21 mouse cellular contexts compared by ENCODE assay signal in the genomic region with DNA sequence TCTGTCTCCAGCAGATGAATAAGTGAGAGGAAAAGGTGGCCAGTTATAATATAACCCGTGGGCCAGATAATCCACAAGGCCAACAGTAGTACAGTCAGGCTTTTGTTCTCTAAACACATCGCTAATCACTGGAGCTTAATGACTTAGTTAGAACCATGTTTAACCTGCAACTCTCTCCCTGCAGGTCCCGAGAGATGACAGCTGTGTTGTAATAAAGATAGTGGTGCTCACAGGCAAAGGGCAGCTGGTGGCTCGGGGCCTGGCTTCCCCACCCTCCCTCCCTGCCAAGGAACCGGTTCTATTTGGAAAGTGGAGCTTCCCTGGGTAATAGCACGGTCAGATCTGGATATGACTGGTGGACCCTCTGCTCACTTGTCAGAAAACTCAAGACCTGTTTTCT. TPM values are rescaled to one million over a fixed set of nuclear protein-coding genes. Genes with fewer than 3 reads are reported as not detected.
DNase-seq lines count a peak whose midpoint lies in the region; ATAC-seq and TF ChIP-seq lines count a peak whose summit lies in the region.
"Had no signal": no experiment of that assay in that cellular context is flagged by ENCODE, and none has a peak within 500 bp of the region (broad histone marks: within the 10 kb centered on the region; RNA-seq: fewer than 3 reads in every experiment).

No protein-coding gene starts in this region.

- TF ChIP-seq POLR2A in small intestine, adult 2 months (IDR thresholded peaks at IDR 0.05; ENCODE audit: low read depth, low read length), result no peak

- peak overlapping the region; percentile 12; the same call in 1 of the 2 replicates for H3K27ac ChIP-seq in hindbrain, embryonic 13.5 days
- H3K27ac ChIP-seq in hindbrain, embryonic 10.5 days, result no peak overlapping the region
- H3K27ac ChIP-seq in intestine, embryonic 14.5 days (ENCODE audit: low read depth), result no peak overlapping the region
- peak overlapping the region; percentile 41; the same call in 1 of the 2 replicates for H3K27ac ChIP-seq in intestine, postnatal 0 days (ENCODE audit: low read depth, low read length)
- peak overlapping the region; percentile 89 for H3K27ac ChIP-seq in small intestine, adult 2 months (ENCODE audit: insufficient read depth, low read depth, low read length)
- H3K27ac ChIP-seq: forebrain, embryonic 13.5 days; hindbrain, embryonic 12.5 days; hindbrain, postnatal 0 days had no signal

- WGBS in hindbrain, embryonic 13.5 days, result 59% methylated on average over 6 of the region's 6 CpGs
- 71% methylated on average over 6 of the region's 6 CpGs for WGBS in hindbrain, embryonic 10.5 days
- 22% methylated on average over 6 of the region's 6 CpGs for WGBS in intestine, embryonic 14.5 days
- 15% methylated on average over 6 of the region's 6 CpGs for WGBS in intestine, postnatal 0 days
- 19% methylated on average over 6 of the region's 6 CpGs for WGBS in small intestine, adult 2 months

- no peak for DNase-seq in hindbrain, embryonic 10.5 days (ENCODE audit: low spot score)
- DNase-seq in intestine, embryonic 14.5 days (ENCODE audit: low spot score), result no peak
- DNase-seq in cerebellum, adult 18-20 months, result no peak
- no peak for DNase-seq in left cerebral cortex, adult 11 months (ENCODE audit: low spot score)
- DNase-seq: adrenal gland, postnatal 14 days; cerebellum, adult 11-12 months; cerebellum, adult 9-11 months; cerebellum, postnatal 36 days; forebrain, postnatal 0 days; gastrocnemius, postnatal 14 days; heart, postnatal 36 days had no signal

- no peak overlapping the region for H3K4me2 ChIP-seq in hindbrain, embryonic 13.5 days
- H3K4me2 ChIP-seq in intestine, embryonic 14.5 days (ENCODE audit: low read length), result no peak overlapping the region
- peak overlapping the region; percentile 37; the same call in 1 of the 2 replicates for H3K4me2 ChIP-seq in intestine, postnatal 0 days (replicated peaks; ENCODE audit: low read depth)
- H3K4me2 ChIP-seq: forebrain, embryonic 13.5 days; heart, embryonic 12.5 days; hindbrain, embryonic 12.5 days had no signal

- H3K27me3 ChIP-seq in hindbrain, embryonic 13.5 days, result no peaks in the 10 kb centered on the region
- H3K27me3 ChIP-seq in hindbrain, embryonic 10.5 days (ENCODE audit: insufficient read depth, poor library complexity, severe bottlenecking), result no peaks in the 10 kb centered on the region
- no peaks in the 10 kb centered on the region for H3K27me3 ChIP-seq in intestine, embryonic 14.5 days (replicated peaks; ENCODE audit: control insufficient read depth, insufficient read depth, low read length)
- H3K27me3 ChIP-seq in intestine, postnatal 0 days (replicated peaks; ENCODE audit: control insufficient read depth, insufficient read depth, low read length), result no peaks in the 10 kb centered on the region
- H3K27me3 ChIP-seq in small intestine, adult 2 months (ENCODE audit: control insufficient read depth, insufficient read depth, low read length), result no peaks in the 10 kb centered on the region
- H3K27me3 ChIP-seq: CH12.LX; forebrain, embryonic 13.5 days; heart, embryonic 12.5 days; hindbrain, embryonic 12.5 days had no signal

- H3K9ac ChIP-seq in hindbrain, embryonic 13.5 days, result no peak overlapping the region
- H3K9ac ChIP-seq in intestine, embryonic 14.5 days (ENCODE audit: low read length), result no peak overlapping the region
- H3K9ac ChIP-seq in intestine, postnatal 0 days (ENCODE audit: low read depth, low read length), result no peak overlapping the region
- H3K9ac ChIP-seq: forebrain, embryonic 13.5 days; forebrain, postnatal 0 days; heart, embryonic 12.5 days; hindbrain, embryonic 12.5 days had no signal

- H3K4me3 ChIP-seq in hindbrain, embryonic 13.5 days, result no peak overlapping the region
- no peak overlapping the region for H3K4me3 ChIP-seq in hindbrain, embryonic 10.5 days
- no peak overlapping the region for H3K4me3 ChIP-seq in intestine, embryonic 14.5 days (ENCODE audit: low read depth, low read length)
- no peak overlapping the region for H3K4me3 ChIP-seq in intestine, postnatal 0 days (ENCODE audit: low read depth, low read length)
- H3K4me3 ChIP-seq in small intestine, adult 2 months (ENCODE audit: low read depth, low read length), result no peak overlapping the region
- H3K4me3 ChIP-seq: forebrain, embryonic 13.5 days; heart, embryonic 12.5 days; hindbrain, embryonic 12.5 days had no signal

- no peak for TF ChIP-seq CTCF in intestine, postnatal 0 days (IDR thresholded peaks at IDR 0.05; ENCODE audit: low read depth)
- no peak for TF ChIP-seq CTCF in small intestine, adult 2 months (IDR thresholded peaks at IDR 0.05; ENCODE audit: extremely low read depth, insufficient read length, insufficient replicate concordance, low read depth, low read length)

- peaks cover 8% of the 10 kb centered on the region; the same call in 1 of the 2 replicates for H3K4me1 ChIP-seq in hindbrain, embryonic 13.5 days (replicated peaks)
- H3K4me1 ChIP-seq in hindbrain, embryonic 10.5 days (replicated peaks), result peaks cover 17% of the 10 kb centered on the region
- peaks cover 5% of the 10 kb centered on the region; the same call in 1 of the 2 replicates for H3K4me1 ChIP-seq in intestine, embryonic 14.5 days (replicated peaks; ENCODE audit: control insufficient read depth, insufficient read depth, low read length)
- H3K4me1 ChIP-seq in intestine, postnatal 0 days (replicated peaks; ENCODE audit: control insufficient read depth, insufficient read depth, low read length), result peaks cover 19% of the 10 kb centered on the region
- H3K4me1 ChIP-seq in small intestine, adult 2 months (ENCODE audit: control insufficient read depth, insufficient read depth, insufficient read length, low read length), result peaks cover 53% of the 10 kb centered on the region

- H3K9me3 ChIP-seq in hindbrain, embryonic 13.5 days, result no peaks in the 10 kb centered on the region
- H3K9me3 ChIP-seq in hindbrain, embryonic 10.5 days, result no peaks in the 10 kb centered on the region
- no peaks in the 10 kb centered on the region for H3K9me3 ChIP-seq in intestine, embryonic 14.5 days (ENCODE audit: control insufficient read depth, low read length)
- H3K9me3 ChIP-seq in intestine, postnatal 0 days (ENCODE audit: control insufficient read depth), result no peaks in the 10 kb centered on the region
- H3K9me3 ChIP-seq: forebrain, embryonic 13.5 days; heart, embryonic 12.5 days; hindbrain, embryonic 12.5 days had no signal

- no peak for ATAC-seq in hindbrain, embryonic 13.5 days (ENCODE audit: low FRiP score)
- ATAC-seq in intestine, embryonic 14.5 days (replicated peaks; ENCODE audit: low FRiP score, low TSS enrichment, low read depth), result peak; percentile 45; the same call in 1 of the 2 replicates
- ATAC-seq in intestine, postnatal 0 days, result peak; percentile 50; the same call in 1 of the 2 replicates
- ATAC-seq: activated CD4-positive, CD25-positive, alpha-beta regulatory T cell, adult 4 months; forebrain, embryonic 13.5 days; forebrain, postnatal 0 days; hindbrain, postnatal 0 days; Patski had no signal

- H3K36me3 ChIP-seq in hindbrain, embryonic 13.5 days, result no peaks in the 10 kb centered on the region
- H3K36me3 ChIP-seq in hindbrain, embryonic 10.5 days, result no peaks in the 10 kb centered on the region
- no peaks in the 10 kb centered on the region for H3K36me3 ChIP-seq in intestine, embryonic 14.5 days (ENCODE audit: control insufficient read depth, insufficient read depth, low read length)
- no peaks in the 10 kb centered on the region for H3K36me3 ChIP-seq in intestine, postnatal 0 days (ENCODE audit: control insufficient read depth, insufficient read depth)
- no peaks in the 10 kb centered on the region for H3K36me3 ChIP-seq in small intestine, adult 2 months (ENCODE audit: control insufficient read depth, insufficient read depth, low read length)
- H3K36me3 ChIP-seq: heart, embryonic 12.5 days; hindbrain, embryonic 12.5 days had no signal

RNA-seq across cellular contexts. Expression of gene Tm9sf3, which starts 20.7 kb away (rescaled TPM):
- polyA plus RNA-seq in hindbrain, embryonic 13.5 days (2015; fragmentation: Nextera tagmentation; extraction: Ambion mirVana), result 91.3 and 99.0 TPM in 2 replicates
- polyA plus RNA-seq in hindbrain, embryonic 10.5 days (2016; fragmentation: Nextera tagmentation; extraction: Ambion mirVana), result 74.8 and 98.1 TPM in 2 replicates
- 151 and 154 TPM in 2 replicates for polyA plus RNA-seq in intestine, embryonic 14.5 days (2014; fragmentation: Nextera tagmentation; extraction: Ambion mirVana)
- 105 and 107 TPM in 2 replicates for polyA plus RNA-seq in intestine, postnatal 0 days (2015; fragmentation: Nextera tagmentation; extraction: Ambion mirVana)
- polyA plus RNA-seq in small intestine, adult 2 months (2012; rRNA removed), result 17.7 and 33.5 TPM in 2 replicates

Comparison
In these comparisons a context has a peak if more than half of its experiments do, and no peak if none do; other contexts are left out.
1. H3K27ac ChIP-seq: peak in hindbrain, embryonic 13.5 days (single experiment), intestine, postnatal 0 days (single experiment) and small intestine, adult 2 months (single experiment); none in hindbrain, embryonic 10.5 days (single experiment) and intestine, embryonic 14.5 days (single experiment).